Mouse (Mus musculus): ENCODE data around the gene B3gntl1.
A peak's percentile ranks its signal among the peaks of the same experiment; 100 is the strongest.

The B3gntl1 gene

DNA sequence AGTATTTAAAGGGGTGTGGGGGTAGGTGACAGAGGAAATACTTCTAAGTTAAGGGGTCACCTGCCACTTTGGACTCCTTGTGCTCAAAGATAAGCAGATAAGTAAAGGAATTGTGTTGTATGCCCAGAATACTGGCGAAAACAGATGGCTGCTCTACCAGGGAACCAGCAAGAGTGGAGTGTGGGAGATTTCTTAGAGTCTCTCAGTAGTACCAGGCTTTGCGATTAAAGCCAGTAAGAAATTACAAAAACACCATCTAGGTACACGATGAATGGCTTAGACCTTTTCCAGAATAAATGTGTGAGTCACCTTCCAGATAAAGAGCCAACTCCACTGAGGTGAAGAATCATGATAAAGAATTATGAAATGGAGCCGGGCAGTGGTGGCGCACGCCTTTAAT is 27.6 kb downstream of the B3gntl1 start:
- DNase-seq: no peak

DNA sequence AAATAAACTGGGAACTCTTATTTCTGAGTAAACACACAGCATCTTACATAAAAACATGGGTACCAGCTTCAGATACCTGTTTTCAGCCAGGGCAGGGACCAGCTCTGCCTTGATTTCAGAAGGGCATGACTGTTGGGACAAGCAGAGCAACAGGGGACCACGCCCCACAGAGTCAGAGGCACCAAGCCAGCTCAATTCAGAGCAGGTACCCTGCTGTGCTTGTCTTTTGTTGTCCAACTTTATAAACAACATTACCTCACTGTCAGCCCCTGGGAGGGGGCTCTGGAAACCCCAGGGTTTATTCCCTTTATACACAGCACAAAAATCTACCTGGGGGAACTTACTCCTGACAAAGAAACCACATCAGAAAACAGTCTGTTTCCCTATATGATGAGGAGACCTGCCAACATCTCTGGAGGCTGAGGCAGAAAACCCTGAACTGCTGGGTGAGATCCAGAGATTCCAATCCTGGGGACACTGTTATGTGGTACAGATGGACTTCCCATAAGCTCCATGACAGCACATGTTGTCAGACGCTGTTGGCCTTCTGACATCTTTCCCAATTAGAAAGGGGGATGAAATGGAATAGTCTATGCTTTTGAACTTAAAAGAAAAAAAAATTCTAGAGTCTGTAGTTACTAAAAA is 31.3 kb downstream of the B3gntl1 start:
- DNase-seq: peak; percentile 73 to 77

DNA sequence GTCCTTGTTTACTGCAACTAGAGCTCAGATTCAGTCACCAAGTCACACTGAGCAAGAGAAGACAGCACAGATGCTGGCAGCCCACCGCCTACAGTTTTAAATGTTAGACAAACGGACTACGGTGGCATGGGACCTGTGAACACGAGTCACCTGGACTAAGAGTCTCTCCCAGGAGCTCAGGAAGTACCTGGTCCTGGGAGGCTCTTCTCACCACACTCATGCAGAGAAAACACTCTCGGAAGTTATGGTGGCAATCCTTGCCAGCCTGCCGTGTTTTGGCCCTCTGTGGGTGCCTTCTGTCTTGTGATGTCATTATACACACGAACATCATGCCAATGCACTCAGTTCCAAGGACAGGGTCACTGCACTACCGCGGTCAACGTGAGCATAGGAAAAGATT is 36.3 kb downstream of the B3gntl1 start:
- no peak for DNase-seq

DNA sequence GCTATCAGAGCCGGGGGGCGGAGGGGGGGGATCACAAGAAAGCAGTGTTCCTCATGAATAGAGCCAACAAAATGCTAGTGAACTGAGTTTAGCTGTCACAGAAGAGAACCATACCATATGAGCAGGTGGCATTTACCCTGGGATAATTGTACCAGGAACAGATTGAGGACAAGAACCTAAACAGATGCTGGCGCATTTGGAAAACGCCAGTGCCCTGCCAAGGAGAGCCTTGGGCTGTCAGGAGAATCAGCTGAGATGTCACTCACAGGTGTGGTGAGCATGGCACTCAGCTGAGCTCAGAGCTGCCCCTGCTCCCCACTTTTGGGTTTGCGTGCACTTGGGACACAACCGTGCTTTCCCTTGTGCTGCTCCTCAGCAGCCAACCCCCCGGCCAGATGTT is 41.5 kb downstream of the B3gntl1 start:
- peak in 1 of 2 experiments; percentile 38 for DNase-seq

DNA sequence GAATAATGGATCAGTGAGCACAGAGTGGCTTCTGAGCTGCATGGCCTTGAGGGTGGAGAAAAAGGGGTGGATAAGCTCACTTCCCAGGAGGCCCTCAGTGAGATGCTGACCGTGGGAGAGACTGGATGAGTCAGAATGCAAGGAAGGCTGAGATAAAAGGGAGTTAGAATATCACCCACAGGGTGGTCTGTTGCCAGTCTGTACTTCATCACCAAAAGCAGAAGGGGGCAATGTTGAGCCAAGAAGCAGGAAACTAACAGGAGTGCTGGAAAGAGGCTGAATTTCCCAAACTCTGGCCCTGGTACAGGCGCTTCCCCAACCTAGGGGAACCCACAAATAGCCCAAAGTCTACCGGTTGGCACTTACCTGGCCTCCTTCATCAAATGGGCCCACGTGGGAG is 42.5 kb downstream of the B3gntl1 start:
- DNase-seq: peak in 1 of 2 experiments; percentile 30

DNA sequence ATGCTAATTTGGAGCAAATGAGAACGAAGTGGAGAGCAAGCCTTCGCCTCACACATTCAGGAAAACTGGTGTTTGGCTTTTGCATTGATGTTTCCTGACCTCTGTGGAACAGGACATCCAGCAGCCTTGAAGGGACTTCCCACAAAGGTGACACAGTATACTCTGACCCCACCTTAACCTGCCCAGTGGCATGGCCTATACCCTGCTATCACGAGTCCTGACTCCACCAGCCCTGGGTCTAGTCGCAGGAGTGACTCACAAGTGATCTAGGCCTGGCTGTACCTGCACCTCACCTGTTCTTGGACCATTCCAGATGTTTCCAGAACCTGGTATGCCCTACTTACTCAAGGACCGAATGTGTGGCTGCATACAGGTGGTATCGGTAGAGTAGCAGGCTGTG is 43.4 kb downstream of the B3gntl1 start:
- DNase-seq: no peak

DNA sequence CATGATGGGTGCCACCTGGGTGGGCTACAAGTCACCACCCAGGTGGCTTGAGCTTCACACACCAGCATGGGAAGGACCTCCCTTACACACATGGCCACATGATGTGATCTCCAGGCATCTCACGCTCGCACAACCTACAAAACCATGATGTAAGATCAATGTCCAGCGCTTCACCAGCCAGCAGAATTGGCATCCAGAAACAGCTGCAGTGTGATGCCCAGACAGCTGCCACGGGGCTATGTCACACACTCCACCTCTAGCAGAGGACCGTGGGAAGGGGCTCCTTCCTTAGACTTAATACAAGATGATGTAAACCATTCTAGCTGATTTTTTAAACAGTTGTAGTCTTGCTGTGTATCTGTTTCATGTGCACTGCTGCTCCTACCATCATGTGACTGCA is 45.4 kb downstream of the B3gntl1 start:
- DNase-seq: no peak

DNA sequence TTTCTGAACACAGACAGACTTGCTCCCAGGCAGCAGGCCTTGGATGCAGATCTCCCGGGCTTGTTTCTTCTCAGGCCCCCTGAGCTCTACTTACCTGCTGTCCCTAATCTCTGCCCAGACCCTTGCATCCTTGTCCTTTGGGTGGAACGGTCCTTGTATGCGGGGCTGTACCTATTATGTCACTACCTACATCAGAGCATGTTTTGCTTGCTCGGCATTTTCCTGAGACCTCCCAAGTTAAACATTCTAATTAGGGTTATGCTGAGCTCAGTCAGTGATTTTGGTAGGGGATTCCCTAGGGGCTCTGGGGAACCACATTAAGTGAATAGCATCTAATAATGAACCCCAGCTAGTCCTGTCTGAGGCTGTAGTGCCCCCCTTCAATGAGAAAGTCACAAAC is 47.9 kb downstream of the B3gntl1 start:
- no peak for DNase-seq

DNA sequence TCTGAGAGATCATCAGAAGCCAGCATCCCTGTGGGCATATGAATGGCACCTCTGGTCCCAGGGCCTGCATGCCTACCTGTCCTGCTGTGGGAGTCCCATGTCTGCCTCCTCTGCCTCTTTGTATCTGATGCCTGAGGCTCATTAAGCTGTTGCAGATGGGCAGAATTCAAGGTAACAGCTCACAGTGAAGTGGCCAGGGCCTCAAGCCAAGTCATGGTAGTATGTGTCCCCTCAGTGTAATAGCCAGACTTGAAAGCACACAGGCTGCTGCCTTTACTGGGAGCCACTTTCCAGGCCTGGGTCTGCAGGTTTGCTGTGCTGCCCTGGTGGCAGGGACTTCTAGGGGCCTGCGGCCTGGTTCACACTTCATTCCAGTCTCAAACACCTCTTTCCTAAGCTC is 55.6 kb downstream of the B3gntl1 start:
- DNase-seq: peak in 1 of 2 experiments; percentile 17

DNA sequence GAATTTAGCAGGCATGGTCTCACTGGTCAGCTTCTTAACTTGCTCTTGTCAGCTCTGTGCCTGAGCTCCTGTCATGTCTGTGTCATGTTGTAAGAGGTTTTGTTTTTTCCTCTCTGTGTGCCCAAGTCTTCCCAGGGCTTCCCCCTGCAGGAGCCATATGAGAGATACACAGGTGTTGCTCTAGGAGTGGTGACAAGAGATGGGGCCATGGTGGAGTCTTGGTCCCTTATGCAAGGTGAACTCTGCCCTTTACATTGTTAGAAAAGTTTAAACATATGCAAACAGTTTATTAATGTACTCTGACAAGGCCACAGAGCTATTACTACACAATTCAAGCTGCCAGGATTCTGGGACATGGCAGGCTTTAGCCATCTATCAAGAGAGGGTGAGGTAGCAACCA is 56.5 kb downstream of the B3gntl1 start:
- DNase-seq: no peak

DNA sequence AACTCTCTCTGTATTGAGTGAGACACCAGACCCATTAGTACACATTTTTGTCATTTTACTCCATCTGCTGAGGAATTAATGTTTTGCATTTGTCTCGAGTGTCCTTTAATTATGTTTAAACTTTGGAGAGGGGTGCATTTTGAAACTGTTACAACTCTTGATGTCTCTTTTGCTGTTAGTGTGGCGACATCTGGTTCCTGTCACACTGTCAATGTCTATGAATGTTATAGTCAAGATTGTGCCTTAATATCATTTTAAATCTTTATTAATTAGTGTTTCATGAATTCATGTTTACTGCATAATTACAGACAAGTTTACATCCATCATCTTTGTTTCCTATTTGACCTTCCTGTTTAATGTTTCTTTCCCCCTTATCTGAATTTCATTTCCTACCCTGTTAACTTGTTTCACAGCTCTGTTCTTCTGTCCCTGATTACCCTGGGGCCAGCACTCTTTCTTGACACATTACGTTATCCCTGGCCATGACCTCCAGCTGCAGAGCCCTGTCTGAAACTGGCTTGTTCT is 56.9 kb downstream of the B3gntl1 start:
- DNase-seq: no peak

DNA sequence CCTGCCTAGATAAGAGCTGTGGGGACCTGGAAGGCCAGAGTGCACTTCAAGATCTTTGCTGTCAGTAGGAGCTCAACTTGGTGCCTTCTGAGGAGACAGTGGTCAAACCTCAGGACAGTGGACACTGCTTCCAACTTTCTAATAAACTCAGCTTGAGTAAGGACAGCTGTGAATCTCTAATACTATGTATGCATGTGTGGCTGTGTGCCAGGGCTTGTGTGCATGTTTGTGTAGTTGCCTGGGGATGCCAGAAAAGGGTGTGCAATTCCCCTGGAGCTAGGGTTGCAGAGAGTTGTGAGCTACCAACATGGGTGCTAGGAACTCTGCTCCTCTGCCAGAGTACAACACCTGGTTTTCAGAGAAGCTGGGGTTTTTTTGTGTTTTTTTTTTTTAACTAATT is 62.0 kb downstream of the B3gntl1 start:
- DNase-seq: no peak

DNA sequence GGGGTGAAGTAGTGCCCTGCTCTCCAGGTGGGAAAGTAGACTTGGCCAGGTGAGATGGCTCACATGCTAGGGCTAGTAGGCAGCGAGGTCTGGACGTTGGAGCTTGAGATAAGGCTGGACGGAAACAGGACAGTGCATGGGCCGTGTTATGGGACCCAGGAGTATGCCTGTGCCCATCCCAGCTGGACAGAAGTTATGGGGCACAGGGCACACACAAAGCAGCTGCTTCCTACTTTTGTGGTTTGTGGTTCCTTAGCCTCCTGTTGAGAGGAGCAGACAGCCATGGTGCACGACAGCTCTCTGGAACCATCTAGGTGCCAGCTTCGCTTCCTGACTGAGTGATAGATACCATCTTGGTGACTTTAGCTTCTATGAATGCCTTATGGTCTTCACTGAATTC is 67.3 kb downstream of the B3gntl1 start:
- DNase-seq: no peak

DNA sequence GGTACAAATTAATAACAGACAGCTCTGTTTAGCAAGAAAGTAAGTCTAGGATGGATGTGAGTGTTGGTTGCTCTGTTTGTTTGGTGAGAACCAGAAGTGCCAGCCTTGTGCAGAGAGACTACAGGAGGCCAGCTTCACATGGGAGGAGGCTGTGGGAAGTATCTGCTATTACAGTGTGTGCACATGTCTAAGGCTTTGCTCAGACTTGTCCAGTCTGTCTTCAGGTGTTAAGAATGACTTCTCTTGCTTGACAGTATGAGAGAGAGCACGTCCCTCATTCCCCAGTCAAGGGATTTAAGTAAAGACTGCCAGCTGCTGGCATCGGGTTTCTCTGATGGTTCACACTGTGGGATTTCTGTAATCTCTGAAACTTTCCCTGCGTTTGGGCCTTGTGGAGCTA is 71.5 kb downstream of the B3gntl1 start:
- no peak for DNase-seq

DNA sequence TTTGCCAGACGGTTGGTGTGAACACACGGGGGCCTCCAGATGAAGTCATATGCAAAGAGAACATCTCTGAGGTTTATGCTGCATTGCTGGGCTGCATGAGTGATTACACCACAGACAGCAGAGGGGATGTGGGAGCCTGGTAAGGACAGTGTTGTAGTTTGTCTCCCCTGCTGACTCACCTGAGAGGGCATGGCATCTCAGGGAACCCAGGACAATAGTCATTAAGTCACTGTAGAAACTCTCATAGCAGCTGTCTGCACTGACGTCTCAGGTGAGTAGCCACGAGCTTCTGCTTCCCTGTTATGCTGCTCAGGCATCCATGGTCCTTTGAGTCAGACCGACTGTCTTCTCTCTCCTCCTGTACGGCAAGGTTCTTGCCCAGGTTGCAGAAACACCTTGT is 75.7 kb downstream of the B3gntl1 start:
- DNase-seq: no peak

DNA sequence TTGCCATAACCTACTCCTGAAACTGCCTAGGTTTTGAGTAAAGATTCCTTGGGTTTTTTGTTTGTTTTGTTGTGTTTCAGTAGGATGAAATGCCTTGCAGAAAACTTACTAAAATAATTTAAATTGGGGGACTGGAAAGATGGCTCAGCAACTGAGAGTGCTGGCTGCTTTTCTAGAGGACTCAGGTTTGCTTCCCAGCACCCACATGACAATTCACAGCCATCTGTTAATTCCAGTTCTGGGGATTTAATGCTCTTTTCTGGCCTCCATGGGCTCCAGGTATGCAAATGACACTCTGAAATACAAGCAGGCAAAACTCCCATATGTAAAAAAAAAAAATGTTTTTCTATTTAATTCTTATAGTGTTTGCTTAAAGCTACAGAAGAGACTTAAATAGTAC is 91.1 kb downstream of the B3gntl1 start:
- DNase-seq: no peak
